Mouse (Mus musculus) MEL (cell line): ENCODE measurements around the gene Prps1l3. TPM values are rescaled to one million over a fixed set of nuclear protein-coding genes. Genes with fewer than 3 reads are reported as not detected.

ENCODE experiments used
- DNase-seq: peaks from one replicate; pipeline ENCODE4 v3.0.0; 2011; ENCODE audit warnings: low read depth, low spot score
- H3K27ac ChIP-seq: 2 replicates; pipeline ENCODE4 v1.5.1; 2012; ENCODE audit warnings: low read depth, mild to moderate bottlenecking, control low read depth, low read length, moderate library complexity; ENCODE audit not compliant: control insufficient read depth
- H3K27me3 ChIP-seq, 2 experiments: fragments of 150-350 bp in 1 of 2; sonication (generic) in 1 of 2; 2 replicates each; pipeline ENCODE4 v1.6.1; 2012; ENCODE audit warnings: low read length in 2 of 2, mild to moderate bottlenecking in 2 of 2, improper control_type of control experiment in 1 of 2, moderate library complexity in 1 of 2; ENCODE audit not compliant: insufficient read depth in 2 of 2, control insufficient read depth in 1 of 2
- H3K36me3 ChIP-seq, 2 experiments: 2 replicates each; pipeline ENCODE4 v1.6.1; 2012 to 2014; ENCODE audit warnings: low read length in 2 of 2, improper control_type of control experiment in 1 of 2, inconsistent platforms in 1 of 2, mild to moderate bottlenecking in 1 of 2; ENCODE audit not compliant: insufficient read depth in 2 of 2, control insufficient read depth in 1 of 2
- H3K4me1 ChIP-seq, 2 experiments: fragments of 150-350 bp in 1 of 2; sonication (generic) in 1 of 2; 2 replicates each; pipeline ENCODE4 v1.6.1; 2012; ENCODE audit warnings: low read length in 2 of 2, improper control_type of control experiment in 1 of 2, mild to moderate bottlenecking in 1 of 2; ENCODE audit not compliant: insufficient read depth in 2 of 2, control insufficient read depth in 1 of 2
- H3K4me3 ChIP-seq, 2 experiments: fragments of 150-350 bp in 1 of 2; sonication (generic) in 1 of 2; 2 replicates each; pipeline ENCODE4 v1.5.1; 2012; ENCODE audit warnings: low read depth in 2 of 2, low read length in 2 of 2, mild to moderate bottlenecking in 2 of 2, moderate library complexity in 2 of 2, control low read depth in 1 of 2, improper control_type of control experiment in 1 of 2; ENCODE audit not compliant: control insufficient read depth in 1 of 2, insufficient read depth in 1 of 2
- H3K79me2 ChIP-seq: 2 replicates; pipeline ENCODE4 v1.6.1; 2012; ENCODE audit warnings: mild to moderate bottlenecking, low read length, moderate library complexity; ENCODE audit not compliant: control insufficient read depth, poor library complexity, insufficient read depth
- H3K9ac ChIP-seq: 2 replicates; pipeline ENCODE4 v1.6.1; 2012; ENCODE audit warnings: low read depth, mild to moderate bottlenecking, control low read depth, low read length, moderate library complexity; ENCODE audit not compliant: control insufficient read depth, poor library complexity, severe bottlenecking
- H3K9me3 ChIP-seq: fragments of 150-350 bp; sonication (generic); replicated peaks from 2 replicates; pipeline ENCODE4 v1.6.1; 2012; ENCODE audit warnings: mild to moderate bottlenecking, low read length, improper control_type of control experiment, moderate library complexity; ENCODE audit not compliant: insufficient read depth
- E2F4 ChIP-seq: IDR thresholded peaks from 2 replicates; pipeline ENCODE4 v1.6.1; 2011; ENCODE audit warnings: low read depth, low read length, improper control_type of control experiment, borderline replicate concordance
- ELF1 ChIP-seq: IDR thresholded peaks from 2 replicates; pipeline ENCODE4 v1.6.1; 2014; ENCODE audit warnings: low read depth, mild to moderate bottlenecking, inconsistent platforms, low read length, improper control_type of control experiment, moderate library complexity
- EP300 ChIP-seq, 2 experiments: IDR thresholded peaks; 2 replicates each; pipeline ENCODE4 v1.6.1; 2011; ENCODE audit warnings: improper control_type of control experiment in 2 of 2, low read length in 2 of 2, low read depth in 1 of 2, mild to moderate bottlenecking in 1 of 2
- ETS1 ChIP-seq: IDR thresholded peaks from 2 replicates; pipeline ENCODE4 v1.6.1; 2012; ENCODE audit warnings: low read depth, mild to moderate bottlenecking, inconsistent platforms, low read length, improper control_type of control experiment, moderate library complexity
- MAX ChIP-seq: IDR thresholded peaks from 2 replicates; pipeline ENCODE4 v1.6.1; 2011; ENCODE audit warnings: low read length, improper control_type of control experiment
- MEF2A ChIP-seq: IDR thresholded peaks from 2 replicates; pipeline ENCODE4 v1.6.1; 2014; ENCODE audit warnings: low read depth, mild to moderate bottlenecking, inconsistent platforms, low read length, improper control_type of control experiment; ENCODE audit not compliant: poor library complexity, insufficient replicate concordance, severe bottlenecking; ENCODE audit errors: extremely low read depth
- MYB ChIP-seq: IDR thresholded peaks from 2 replicates; pipeline ENCODE4 v1.6.1; 2011; ENCODE audit warnings: mild to moderate bottlenecking, low read depth, low read length, improper control_type of control experiment
- NELFE ChIP-seq: IDR thresholded peaks from 2 replicates; pipeline ENCODE4 v1.6.1; 2011; ENCODE audit warnings: low read depth, low read length, improper control_type of control experiment
- POLR2AphosphoS2 ChIP-seq: IDR thresholded peaks from 2 replicates; pipeline ENCODE4 v1.6.1; 2011; ENCODE audit warnings: low read length, improper control_type of control experiment
- POLR2AphosphoS5 ChIP-seq: IDR thresholded peaks from 2 replicates; pipeline ENCODE4 v1.6.1; 2012; ENCODE audit warnings: low read depth, borderline replicate concordance, mild to moderate bottlenecking, inconsistent platforms, low read length, moderate library complexity, mixed read lengths
- RCOR1 ChIP-seq: IDR thresholded peaks from 2 replicates; pipeline ENCODE4 v1.6.1; 2012; ENCODE audit warnings: low read depth, mild to moderate bottlenecking, inconsistent platforms, low read length, improper control_type of control experiment
- TBP ChIP-seq: IDR thresholded peaks from 2 replicates; pipeline ENCODE4 v1.8.0; 2011; ENCODE audit warnings: low read depth, low read length, improper control_type of control experiment
- ZC3H11A ChIP-seq: IDR thresholded peaks from 2 replicates; pipeline ENCODE4 v1.6.1; 2012; ENCODE audit warnings: low read depth, mild to moderate bottlenecking, inconsistent platforms, low read length, improper control_type of control experiment
- ZMIZ1 ChIP-seq: IDR thresholded peaks from 2 replicates; pipeline ENCODE4 v1.6.1; 2012; ENCODE audit warnings: low read depth, mild to moderate bottlenecking, inconsistent platforms, low read length, improper control_type of control experiment, moderate library complexity
- polyA plus RNA-seq, 2 experiments: library from polyadenylated mRNA; stranded (reverse) in 1 of 2; unstranded in 1 of 2; fragments of >175 nt in 1 of 2; fragments of >200 nt in 1 of 2; gene quantifications; 2 replicates each; pipeline versions ENCODE4 v1.2.1 to v1.2.4; 2012; ENCODE audit warnings: low replicate concordance in 2 of 2, low read depth in 1 of 2; ENCODE audit not compliant: insufficient read length in 2 of 2, insufficient read depth in 1 of 2, missing spikeins in 1 of 2
- total RNA-seq: library from RNA; depleted of rRNA; stranded (reverse); fragments of 300-350 nt; gene quantifications from 2 replicates; pipeline ENCODE4 v1.2.3, GENCODE M21; 2012

The Prps1l3 gene
- total and polyA plus RNA-seq, 3 experiments, result 52.6 to 81.2 TPM; not detected in 1

DNA sequence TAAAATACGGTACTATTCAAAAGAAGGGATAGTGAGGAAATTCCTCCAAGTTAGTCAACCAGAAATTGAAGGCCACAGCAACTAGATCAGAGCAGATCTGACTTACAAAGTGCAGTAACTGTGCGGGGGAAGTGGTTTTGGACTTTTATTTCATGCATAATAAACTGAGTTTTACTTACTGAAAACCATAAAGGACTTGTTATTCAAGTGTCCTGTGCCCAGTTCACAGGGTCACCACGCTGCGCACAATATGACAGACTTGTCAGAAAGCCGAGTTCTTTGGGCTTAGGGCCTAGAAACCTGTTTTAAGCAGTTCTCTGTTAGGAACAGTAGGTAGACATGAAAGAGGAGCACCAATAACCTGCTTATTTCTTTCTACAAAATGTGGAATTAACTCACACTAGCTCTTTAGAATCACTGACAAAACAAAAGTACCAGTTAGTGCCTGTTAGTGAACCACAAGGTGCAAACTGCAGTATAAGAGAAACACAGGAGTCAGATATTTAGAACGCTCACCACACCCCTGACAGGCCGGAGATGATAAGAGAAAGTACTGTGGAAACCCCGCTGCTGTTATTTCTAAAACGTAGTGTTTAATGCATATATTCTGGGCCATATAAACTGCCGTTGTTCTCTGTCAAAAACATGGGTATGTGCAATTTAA lies 32.7 kb upstream of the Prps1l3 start, which contains the start of gene Slc25a21 (continued):
- TF ChIP-seq POLR2AphosphoS2 (no peak), NELFE (peak; percentile 70), RCOR1 (peak; percentile 68), ZC3H11A (no peak), ETS1 (peak; percentile 85), ELF1 (0 out of 2 replicates have a peak, but pooled peaks have one; percentile 18), E2F4 (no peak), ZMIZ1 (peak; percentile 89)
- TF ChIP-seq, all 39 proteins: peak for 19

DNA sequence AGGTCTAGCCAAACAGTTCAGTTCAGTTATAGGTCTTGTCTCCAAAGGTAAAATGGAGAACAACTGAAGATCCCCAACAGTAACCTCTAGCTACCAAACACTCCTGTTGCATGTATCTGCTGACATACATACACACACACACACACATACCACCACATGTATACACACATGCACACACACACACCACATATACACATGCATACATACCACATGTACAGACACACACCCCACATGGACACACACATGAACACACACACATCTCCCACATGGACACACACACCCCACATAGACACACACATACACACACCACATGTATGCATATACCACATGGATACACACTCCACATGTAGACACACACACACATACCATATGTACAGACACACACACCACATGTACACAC lies 31.9 kb upstream of the Prps1l3 start:
- H3K4me3 ChIP-seq, result peak overlapping the region; percentile 21 to 99
- TF ChIP-seq MAX (peak; percentile 44; the same call in 1 of the 2 replicates), POLR2AphosphoS5 (peak; percentile 82; the same call in 1 of the 2 replicates), RCOR1 (no peak), EP300 (IDR thresholded peaks at IDR 0.05; ENCODE audit: low read depth in 1 of 2, low read length in 2 of 2) (no peak), NELFE (no peak), ZMIZ1 (no peak), MEF2A (no peak)

DNA sequence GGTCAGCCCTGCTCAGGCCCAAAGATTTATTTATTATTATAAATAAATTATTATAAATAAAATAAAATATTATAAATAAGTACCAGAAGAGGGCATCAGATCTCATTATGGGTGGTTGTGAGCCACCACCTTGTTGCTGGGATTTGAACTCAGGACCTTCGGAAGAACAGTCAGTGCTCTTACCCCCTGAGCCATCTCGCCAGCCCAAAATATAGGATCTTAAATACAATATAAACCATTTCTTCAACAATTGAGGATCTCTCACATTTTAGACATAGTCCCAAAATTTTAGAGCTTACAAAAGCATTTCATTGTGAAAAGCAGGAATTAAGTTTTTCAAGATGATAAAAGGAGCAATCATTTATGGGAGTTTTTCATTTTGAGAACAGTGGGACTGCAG lies 30.8 kb upstream of the Prps1l3 start:
- Histone ChIP-seq H3K9ac (no peak overlapping the region), H3K9me3 (no peaks in the 10 kb centered on the region), H3K27ac (no peak overlapping the region), H3K36me3 (peaks cover 0 to 6% of the 10 kb centered on the region in 2 experiments; a peak in 2 of 4 replicates), H3K27me3 (no peaks in the 10 kb centered on the region), H3K79me2 (peaks cover 8% of the 10 kb centered on the region; the same call in 1 of the 2 replicates), H3K4me1 (peaks cover 5 to 10% of the 10 kb centered on the region in 2 experiments), H3K4me3 (no peak overlapping the region)
- TF ChIP-seq MYB, result no peak
- TF ChIP-seq TBP, result peak; percentile 90
- no peak for DNase-seq

More for the DNA sequence above, 31.9 kb upstream of the Prps1l3 start:
- H3K27me3 ChIP-seq, result no peaks in the 10 kb centered on the region
- peaks cover 0 to 8% of the 10 kb centered on the region in 2 experiments; a peak in 2 of 4 replicates for H3K36me3 ChIP-seq
- no peak for DNase-seq
- H3K27ac ChIP-seq, result peak overlapping the region; percentile 98
- peaks cover 8 to 10% of the 10 kb centered on the region in 2 experiments for H3K4me1 ChIP-seq
- H3K9me3 ChIP-seq, result no peaks in the 10 kb centered on the region
- H3K9ac ChIP-seq, result peak overlapping the region; percentile 45
- peaks cover 8% of the 10 kb centered on the region; the same call in 1 of the 2 replicates for H3K79me2 ChIP-seq
